Mouse (Mus musculus) gastrocnemius, postnatal 4 days (tissue): ENCODE data around the gene Itga9. TPM values are rescaled to one million over a fixed set of nuclear protein-coding genes. Genes with fewer than 3 reads are reported as not detected.

Experiments used
- DNase-seq, 2 experiments: peaks; one replicate each; pipeline ENCODE4 v3.0.0; 2021 to 2022; ENCODE audit warnings: low spot score in 2 of 2, mixed read lengths in 2 of 2
- total RNA-seq, 2 experiments: library from RNA; stranded (reverse); gene quantifications; 2 replicates each; pipeline ENCODE4 v1.2.3; 2021

The Itga9 gene
- total RNA-seq, 2 experiments from 2014 or later, result 30.6 to 38.2 TPM

DNA sequence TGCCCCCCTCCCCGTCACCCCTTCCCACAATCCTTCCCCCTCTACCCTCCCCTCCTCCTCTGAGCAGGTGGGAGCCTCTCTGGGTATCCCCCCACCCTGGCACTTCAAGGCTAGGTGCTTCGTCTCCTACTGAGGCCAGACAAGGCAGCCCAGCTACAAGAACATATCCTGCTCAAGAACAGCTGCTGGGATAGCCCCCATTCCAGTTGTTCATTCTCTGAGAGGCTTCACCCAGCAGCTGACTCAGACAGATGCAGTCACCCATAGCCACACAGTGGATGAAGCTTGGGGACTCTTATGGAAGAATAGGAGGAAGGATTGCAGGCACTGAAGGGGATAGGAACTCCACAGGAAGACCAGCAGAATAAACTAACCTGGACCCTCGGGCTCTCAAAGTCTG, 157.2 kb downstream of the Itga9 start:
- DNase-seq, result no peak

DNA sequence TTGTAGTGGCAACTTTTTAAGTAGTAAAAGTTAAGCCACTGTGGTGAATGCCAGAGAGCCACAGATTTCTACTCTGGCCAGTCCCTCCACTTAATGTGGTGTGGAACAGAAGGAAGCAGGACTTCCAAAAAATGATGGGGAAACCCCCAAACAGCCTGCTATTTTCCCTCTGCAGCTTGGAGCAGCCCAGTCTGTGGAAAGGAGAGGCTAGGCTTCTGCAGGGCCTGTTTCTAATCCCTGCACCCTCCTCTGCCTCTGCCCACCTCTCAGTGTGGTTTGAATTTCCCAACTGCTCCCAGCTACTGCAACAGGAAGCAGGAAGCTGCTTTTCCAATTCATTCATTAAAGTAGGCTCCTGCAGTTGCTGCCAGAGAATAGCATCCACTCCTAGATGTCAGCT, 158.6 kb downstream of the Itga9 start:
- DNase-seq, result no peak

- no peak for DNase-seq
These were observed 160.5 kb downstream of the Itga9 start for GRCm38 (mm10) chr9:118767008-118767407.

- DNase-seq, result no peak
These were observed 162.1 kb downstream of the Itga9 start for GRCm38 (mm10) chr9:118768596-118768995.

- no peak for DNase-seq
These were observed 163.9 kb downstream of the Itga9 start for GRCm38 (mm10) chr9:118770366-118770765.

DNA sequence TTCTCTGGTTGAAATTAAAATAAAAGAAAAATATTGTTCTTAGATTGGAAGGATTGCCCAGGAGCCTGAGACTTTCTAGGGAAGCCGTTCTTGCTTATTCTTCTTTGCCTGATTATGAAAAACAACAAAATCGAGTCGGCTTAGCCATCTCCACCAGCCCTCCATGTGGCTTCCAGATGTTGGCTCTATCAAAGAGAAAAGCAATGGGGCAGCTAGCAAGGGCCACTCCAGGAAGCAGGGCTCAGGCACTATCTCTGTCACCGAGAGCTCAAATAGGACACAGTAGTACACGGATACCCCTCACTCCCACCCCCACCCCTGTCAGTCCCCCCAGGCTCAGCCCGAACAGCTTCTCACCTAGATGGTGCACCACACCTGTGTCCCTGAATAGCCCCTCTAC, 168.2 kb downstream of the Itga9 start:
- no peak for DNase-seq

DNA sequence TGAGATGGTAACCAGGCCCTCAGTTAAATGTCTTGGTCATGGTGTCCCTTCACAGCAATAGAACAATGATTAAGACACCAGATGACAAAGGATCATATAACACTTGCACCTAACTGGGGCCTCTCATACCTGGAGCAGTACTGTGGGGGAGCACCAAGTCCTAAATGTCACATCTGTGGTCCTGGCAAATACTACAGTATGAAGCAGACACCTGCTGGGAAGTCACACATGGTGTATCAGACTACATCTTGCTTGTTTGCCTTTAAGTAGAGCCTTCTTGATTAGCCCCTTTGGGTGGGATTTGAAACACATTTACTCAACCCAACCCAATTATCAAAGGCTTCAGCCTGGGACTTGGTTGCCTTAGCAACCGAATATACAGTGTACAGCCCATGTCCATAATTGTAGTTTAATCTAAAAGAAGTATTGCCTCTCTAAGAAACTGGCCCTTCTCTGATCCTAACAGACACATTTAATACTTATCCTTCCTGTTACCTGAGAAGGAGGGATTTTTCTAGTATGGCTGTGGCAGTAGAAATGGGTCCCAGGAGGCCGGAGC, 170.5 kb downstream of the Itga9 start:
- DNase-seq, result no peak

DNA sequence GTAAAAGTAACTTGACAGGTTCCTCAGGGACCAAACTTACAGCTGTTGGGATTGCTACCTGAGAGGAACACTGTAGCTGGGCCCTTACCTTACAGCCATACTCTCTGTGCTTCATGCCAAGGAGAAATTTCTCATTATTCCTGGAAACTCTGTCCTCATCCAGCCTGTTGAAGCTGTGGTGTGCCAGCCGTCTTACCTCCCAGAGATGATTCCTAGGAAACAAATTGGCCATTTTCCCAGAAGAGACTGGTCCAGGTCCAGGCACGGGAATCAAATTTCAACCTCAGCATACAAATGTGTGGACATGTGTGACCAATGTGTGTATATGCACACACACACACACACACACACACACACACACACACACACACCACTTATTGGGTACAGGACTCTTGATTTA, 172.1 kb downstream of the Itga9 start:
- no peak for DNase-seq

- DNase-seq, result no peak
These were observed 178.1 kb downstream of the Itga9 start for GRCm38 (mm10) chr9:118784621-118785020.

GRCm38 (mm10) chr9:118785816-118786215, 179.3 kb downstream of the Itga9 start:
- DNase-seq, result no peak

DNA sequence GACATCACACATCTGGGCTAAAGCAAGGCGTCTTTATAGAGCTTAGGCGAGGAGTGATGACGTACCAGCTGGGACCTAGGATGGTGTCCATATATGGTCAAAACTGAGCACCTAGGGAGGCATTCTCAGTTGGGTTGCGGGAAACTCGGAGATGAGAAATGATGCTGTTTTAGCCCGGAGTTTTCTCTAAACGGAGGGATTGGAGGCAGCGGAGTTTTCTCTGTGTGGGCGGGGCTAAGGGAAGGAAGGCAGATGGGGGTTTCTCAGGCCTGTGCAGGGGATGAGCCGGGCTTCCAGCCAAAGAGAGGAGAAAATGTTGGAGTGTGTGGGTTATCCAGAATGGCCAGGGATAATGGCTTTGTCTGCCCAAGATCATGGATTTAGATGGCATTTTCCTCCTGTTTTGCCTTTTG, 182.4 kb downstream of the Itga9 start:
- DNase-seq, result no peak

DNA sequence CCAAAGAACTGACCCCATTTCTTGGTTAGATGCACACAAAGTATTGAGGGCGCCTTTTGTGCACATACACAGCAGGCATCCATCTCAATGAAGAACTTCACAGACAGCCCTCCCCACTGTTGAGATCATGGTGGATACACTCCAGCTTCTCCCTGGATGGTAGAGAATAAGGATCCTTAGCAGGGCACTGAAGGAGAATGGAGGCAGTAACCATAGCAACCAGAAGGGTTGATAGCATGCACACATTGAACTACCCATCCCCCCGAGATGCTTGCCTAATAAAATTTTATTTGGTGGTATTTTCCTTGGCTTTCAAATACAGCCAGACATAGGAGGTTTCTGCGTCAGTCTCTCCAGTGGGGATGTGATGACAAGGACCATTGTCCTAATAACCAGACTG, 184.7 kb downstream of the Itga9 start:
- DNase-seq, result no peak

GRCm38 (mm10) chr9:118793151-118793785, 186.8 kb downstream of the Itga9 start:
- DNase-seq, result no peak

GRCm38 (mm10) chr9:118794668-118795067, 188.2 kb downstream of the Itga9 start:
- no peak for DNase-seq

GRCm38 (mm10) chr9:118795304-118795703, 188.8 kb downstream of the Itga9 start:
- DNase-seq, result no peak

GRCm38 (mm10) chr9:118799105-118799504, 192.6 kb downstream of the Itga9 start:
- no peak for DNase-seq

GRCm38 (mm10) chr9:118801176-118801909, 194.9 kb downstream of the Itga9 start:
- no peak for DNase-seq

DNA sequence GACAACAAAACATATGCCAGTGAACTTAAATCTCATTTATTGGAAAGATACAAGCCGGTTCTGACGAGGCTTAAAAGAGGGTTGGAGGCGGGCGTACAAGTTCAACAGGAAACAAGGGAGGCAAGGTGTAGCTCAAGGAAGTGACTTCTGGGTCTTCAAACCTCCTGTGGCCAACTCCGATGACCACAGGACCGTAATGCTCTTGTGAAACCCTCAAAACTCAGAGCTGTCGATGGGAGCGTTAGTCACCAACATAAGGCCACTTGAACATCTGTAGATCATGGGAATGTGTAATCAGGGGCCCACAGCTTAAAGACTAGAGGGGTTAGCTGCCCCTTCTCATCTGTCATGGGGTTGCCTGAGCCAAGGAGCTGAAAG, 195.4 kb downstream of the Itga9 start:
- DNase-seq, result no peak

DNA sequence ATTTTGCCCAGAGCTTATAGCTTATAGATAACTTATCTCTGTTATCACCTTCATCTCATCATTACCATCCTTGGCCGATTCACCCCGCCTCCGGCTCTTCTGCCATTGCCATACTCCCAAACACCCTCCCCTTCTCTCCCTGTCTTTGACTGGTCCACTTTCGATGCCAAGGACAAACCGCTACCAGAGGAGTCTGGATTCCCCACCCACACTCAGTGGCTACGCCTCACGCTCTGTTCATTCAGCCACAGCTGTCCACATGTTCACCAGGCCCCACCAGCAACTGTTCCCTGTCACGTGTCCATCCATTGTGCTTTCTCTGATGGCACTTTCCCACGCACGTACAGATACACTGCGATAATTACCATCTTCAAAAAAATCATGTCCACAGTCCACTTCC, 195.9 kb downstream of the Itga9 start:
- no peak for DNase-seq

GRCm38 (mm10) chr9:118805740-118806139, 199.2 kb downstream of the Itga9 start:
- DNase-seq, result no peak

DNA sequence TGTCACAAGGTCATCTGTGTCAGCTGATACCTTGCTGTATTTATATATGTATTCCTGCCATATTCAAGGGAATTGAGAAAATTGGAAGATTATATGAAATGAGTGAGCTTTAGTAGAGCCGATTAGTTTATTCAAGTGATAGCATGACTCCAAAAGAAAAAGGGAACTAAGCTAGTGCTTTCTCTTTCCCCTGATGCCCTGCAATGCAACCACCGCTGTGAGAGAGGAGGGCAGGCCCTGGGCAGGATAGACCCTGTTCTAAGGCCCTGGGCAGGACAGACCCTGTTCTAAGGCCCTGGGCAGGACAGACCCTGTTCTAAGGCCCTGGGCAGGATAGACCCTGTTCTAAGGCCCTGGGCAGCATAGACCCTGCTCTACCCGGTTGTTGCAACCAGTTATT, 201.2 kb downstream of the Itga9 start:
- no peak for DNase-seq

DNA sequence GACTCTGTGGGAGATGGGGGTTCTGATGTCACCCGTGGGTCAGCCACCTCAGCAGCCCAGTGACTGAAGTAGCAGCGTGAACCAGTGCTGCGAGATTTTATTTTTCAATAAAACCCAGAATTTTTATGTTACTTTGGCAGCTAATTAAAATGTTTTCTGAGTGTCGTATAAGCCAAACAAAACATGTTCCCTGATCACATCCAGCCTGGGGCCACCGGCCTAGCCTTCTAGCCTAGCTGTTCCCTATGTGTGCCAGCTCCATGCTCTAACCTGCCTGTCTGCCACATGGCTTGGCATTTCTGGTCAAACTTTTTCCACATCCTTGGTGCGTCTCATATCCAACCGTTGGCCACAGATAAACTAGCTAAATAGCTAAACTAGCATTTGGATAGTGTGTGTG, 205.7 kb downstream of the Itga9 start:
- DNase-seq, result no peak

DNA sequence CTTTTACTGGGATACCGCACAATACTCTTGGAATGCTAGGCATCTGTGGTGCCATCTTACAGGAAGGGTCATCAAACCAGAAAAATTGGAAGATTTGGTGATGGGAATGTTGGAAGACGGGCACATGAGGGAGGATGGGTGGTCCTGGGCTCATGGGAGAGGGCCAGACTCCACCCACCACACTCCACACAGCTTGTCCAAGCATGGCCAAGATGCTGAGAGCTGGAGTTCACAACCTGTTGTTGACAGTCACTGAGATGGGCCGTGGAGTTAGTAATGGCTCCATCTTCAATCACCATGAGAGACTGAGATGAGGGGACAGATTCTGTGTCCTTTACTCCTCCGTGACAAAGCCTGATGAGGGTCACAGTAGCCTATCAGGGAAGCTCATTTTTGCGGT, 207.0 kb downstream of the Itga9 start:
- no peak for DNase-seq
